Mouse (Mus musculus): Measurements from ENCODE around the gene Arid3a. TPM values are rescaled to one million over a fixed set of nuclear protein-coding genes. Genes with fewer than 3 reads are reported as not detected.

Arid3a gene
- total and polyA plus RNA-seq, 3 experiments, result 11.8 to 17.2 TPM; not detected in 1

GRCm38 (mm10) chr10:79919251-79919849 lies 7.5 kb upstream of the Arid3a start:
- H3K4me1 ChIP-seq (ENCODE audit: control insufficient read depth in 1 of 2, insufficient read depth in 2 of 2, low read length in 2 of 2), result peaks cover 11 to 16% of the 10 kb centered on the region in 2 experiments
- peaks cover 0 to 4% of the 10 kb centered on the region in 2 experiments; a peak in 2 of 4 replicates for H3K36me3 ChIP-seq (ENCODE audit: control insufficient read depth in 1 of 2, insufficient read depth in 2 of 2, low read length in 2 of 2)
- peak overlapping the region; percentile 64 to 99 for H3K4me3 ChIP-seq (ENCODE audit: control insufficient read depth in 1 of 2, insufficient read depth in 1 of 2, low read depth in 2 of 2, low read length in 2 of 2)
- H3K9ac ChIP-seq (ENCODE audit: control insufficient read depth, low read depth, low read length, poor library complexity, severe bottlenecking), result peak overlapping the region; percentile 80
- TF ChIP-seq SIN3A (IDR thresholded peaks at IDR 0.05; ENCODE audit: low read length) (no peak), MYC (IDR thresholded peaks at IDR 0.05; ENCODE audit: low read depth, low read length) (no peak), ETS1 (IDR thresholded peaks at IDR 0.05; ENCODE audit: low read depth, low read length) (no peak), EP300 (IDR thresholded peaks at IDR 0.05; ENCODE audit: low read depth in 1 of 2, low read length in 2 of 2) (no peak), GABPA (IDR thresholded peaks at IDR 0.05; ENCODE audit: low read depth, low read length) (no peak), MYB (IDR thresholded peaks at IDR 0.05; ENCODE audit: low read depth, low read length) (no peak), BHLHE40 (IDR thresholded peaks at IDR 0.05; ENCODE audit: borderline replicate concordance, low read depth, low read length) (no peak), RCOR1 (IDR thresholded peaks at IDR 0.05; ENCODE audit: low read depth, low read length) (no peak), KAT2A (conservative IDR thresholded peaks at IDR 0.05; ENCODE audit: low read depth, low read length) (no peak), TAL1 (IDR thresholded peaks at IDR 0.05; ENCODE audit: low read length) (no peak)
- H3K79me2 ChIP-seq (ENCODE audit: control insufficient read depth, insufficient read depth, low read length, poor library complexity), result peaks cover 19% of the 10 kb centered on the region
- no peaks in the 10 kb centered on the region for H3K27me3 ChIP-seq (ENCODE audit: control insufficient read depth in 1 of 2, insufficient read depth in 2 of 2, low read length in 2 of 2)
- H3K27ac ChIP-seq (ENCODE audit: control insufficient read depth, low read depth, low read length), result peak overlapping the region; percentile 40
- H3K9me3 ChIP-seq (replicated peaks; ENCODE audit: insufficient read depth, low read length), result no peaks in the 10 kb centered on the region
- peak; percentile 59 for DNase-seq (ENCODE audit: low read depth, low spot score)

- no peaks in the 10 kb centered on the region for H3K27me3 ChIP-seq (ENCODE audit: control insufficient read depth in 1 of 2, insufficient read depth in 2 of 2, low read length in 2 of 2)
- H3K27ac ChIP-seq (ENCODE audit: control insufficient read depth, low read depth, low read length), result no peak overlapping the region
- H3K4me1 ChIP-seq (ENCODE audit: control insufficient read depth in 1 of 2, insufficient read depth in 2 of 2, low read length in 2 of 2), result peaks cover 8% of the 10 kb centered on the region in 2 experiments
- no peak for DNase-seq (ENCODE audit: low read depth, low spot score)
- no peak overlapping the region for H3K9ac ChIP-seq (ENCODE audit: control insufficient read depth, low read depth, low read length, poor library complexity, severe bottlenecking)
- H3K4me3 ChIP-seq (ENCODE audit: control insufficient read depth in 1 of 2, insufficient read depth in 1 of 2, low read depth in 2 of 2, low read length in 2 of 2), result no peak overlapping the region
- no peak for TF ChIP-seq TCF12 (IDR thresholded peaks at IDR 0.05; ENCODE audit: low read depth, low read length)
- TF ChIP-seq SIN3A (IDR thresholded peaks at IDR 0.05; ENCODE audit: low read length), result 0 out of 2 replicates have a peak, but pooled peaks have one; percentile 1
- TF ChIP-seq USF1 (IDR thresholded peaks at IDR 0.05; ENCODE audit: low read depth, low read length), result no peak
- H3K36me3 ChIP-seq (ENCODE audit: control insufficient read depth in 1 of 2, insufficient read depth in 2 of 2, low read length in 2 of 2), result no peaks in the 10 kb centered on the region; a peak in 2 of 4 replicates
- H3K9me3 ChIP-seq (replicated peaks; ENCODE audit: insufficient read depth, low read length), result no peaks in the 10 kb centered on the region
- H3K79me2 ChIP-seq (ENCODE audit: control insufficient read depth, insufficient read depth, low read length, poor library complexity), result peaks cover 19% of the 10 kb centered on the region
These were observed 6.6 kb upstream of the Arid3a start for GRCm38 (mm10) chr10:79920056-79920890.
